Mouse (Mus musculus): ENCODE data around the gene Clic5. TPM values are rescaled to one million over a fixed set of nuclear protein-coding genes. Genes with fewer than 3 reads are reported as not detected.

Clic5 gene
- total and polyA plus RNA-seq, 3 experiments, result not detected

DNA sequence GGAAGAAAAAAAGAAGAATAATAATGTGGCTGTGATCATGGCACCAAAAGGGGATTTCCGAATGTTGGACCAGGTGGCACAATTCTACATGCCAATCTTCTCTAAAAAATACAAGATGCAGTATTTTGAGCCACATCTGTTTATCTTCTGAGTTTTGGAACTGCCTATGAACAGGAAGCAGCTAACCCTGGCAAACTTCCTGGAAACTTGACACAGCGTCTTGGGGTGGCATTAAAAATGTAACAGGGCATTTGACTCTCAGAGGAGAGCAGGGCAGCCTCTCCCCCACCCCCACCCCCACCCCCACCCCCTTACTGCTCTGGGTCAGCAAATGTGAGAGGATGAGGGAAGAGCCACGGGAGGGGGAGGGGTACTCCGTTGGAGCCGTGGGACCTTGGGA is 25.9 kb upstream of the Clic5 start:
- H3K36me3 ChIP-seq (ENCODE audit: control insufficient read depth in 1 of 2, insufficient read depth in 2 of 2, low read length in 2 of 2), result no peaks in the 10 kb centered on the region
- no peak for DNase-seq (ENCODE audit: low read depth, low spot score)
- no peak overlapping the region for H3K27ac ChIP-seq (ENCODE audit: control insufficient read depth, low read depth, low read length)
- no peaks in the 10 kb centered on the region for H3K27me3 ChIP-seq (ENCODE audit: control insufficient read depth in 1 of 2, insufficient read depth in 2 of 2, low read length in 2 of 2)
- H3K9me3 ChIP-seq (replicated peaks; ENCODE audit: insufficient read depth, low read length), result no peaks in the 10 kb centered on the region
- no peaks in the 10 kb centered on the region for H3K4me1 ChIP-seq (ENCODE audit: control insufficient read depth in 1 of 2, insufficient read depth in 2 of 2, low read length in 2 of 2)
- no peak overlapping the region for H3K4me3 ChIP-seq (ENCODE audit: control insufficient read depth in 1 of 2, insufficient read depth in 1 of 2, low read depth in 2 of 2, low read length in 2 of 2)
- no peak overlapping the region for H3K9ac ChIP-seq (ENCODE audit: control insufficient read depth, low read depth, low read length, poor library complexity, severe bottlenecking)
- TF ChIP-seq CHD1 (IDR thresholded peaks at IDR 0.05; ENCODE audit: low read depth, low read length) (no peak), TBP (IDR thresholded peaks at IDR 0.05; ENCODE audit: low read depth, low read length) (no peak), TCF12 (IDR thresholded peaks at IDR 0.05; ENCODE audit: low read depth, low read length) (no peak), E2F4 (IDR thresholded peaks at IDR 0.05; ENCODE audit: borderline replicate concordance, low read depth, low read length) (no peak), POLR2A (IDR thresholded peaks at IDR 0.05; ENCODE audit: control insufficient read depth in 1 of 2, insufficient read depth in 1 of 2, low read depth in 1 of 2, low read length in 2 of 2, poor library complexity in 1 of 2) (no peak)
- no peaks in the 10 kb centered on the region for H3K79me2 ChIP-seq (ENCODE audit: control insufficient read depth, insufficient read depth, low read length, poor library complexity)

DNA sequence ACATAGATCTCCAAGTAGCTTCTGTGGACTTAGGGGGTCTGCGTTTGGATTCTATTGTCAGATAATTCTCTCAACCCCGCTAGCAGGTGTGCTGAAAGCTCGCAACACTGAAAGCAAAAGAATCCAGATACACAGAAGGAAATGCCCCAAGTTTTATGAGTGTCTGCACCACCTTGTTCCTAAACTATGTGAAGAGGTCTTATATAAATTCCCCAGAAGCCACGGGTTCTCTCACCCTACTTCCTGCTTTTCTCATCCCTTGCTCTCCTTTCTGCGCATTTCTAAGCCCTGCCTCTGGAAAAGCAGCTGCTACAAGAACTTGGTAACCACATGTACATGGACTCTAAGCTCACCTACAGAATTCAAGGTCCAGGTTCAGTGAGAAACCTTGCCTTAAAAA is 25.4 kb upstream of the Clic5 start:
- Histone ChIP-seq H3K4me3 (ENCODE audit: control insufficient read depth in 1 of 2, insufficient read depth in 1 of 2, low read depth in 2 of 2, low read length in 2 of 2) (no peak overlapping the region), H3K9me3 (replicated peaks; ENCODE audit: insufficient read depth, low read length) (no peaks in the 10 kb centered on the region), H3K4me1 (ENCODE audit: control insufficient read depth in 1 of 2, insufficient read depth in 2 of 2, low read length in 2 of 2) (no peaks in the 10 kb centered on the region), H3K36me3 (ENCODE audit: control insufficient read depth in 1 of 2, insufficient read depth in 2 of 2, low read length in 2 of 2) (no peaks in the 10 kb centered on the region), H3K79me2 (ENCODE audit: control insufficient read depth, insufficient read depth, low read length, poor library complexity) (no peaks in the 10 kb centered on the region), H3K9ac (ENCODE audit: control insufficient read depth, low read depth, low read length, poor library complexity, severe bottlenecking) (no peak overlapping the region), H3K27ac (ENCODE audit: control insufficient read depth, low read depth, low read length) (no peak overlapping the region), H3K27me3 (ENCODE audit: control insufficient read depth in 1 of 2, insufficient read depth in 2 of 2, low read length in 2 of 2) (no peaks in the 10 kb centered on the region)
- no peak for DNase-seq (ENCODE audit: low read depth, low spot score)
- TF ChIP-seq ZC3H11A (IDR thresholded peaks at IDR 0.05; ENCODE audit: low read depth, low read length), result no peak

DNA sequence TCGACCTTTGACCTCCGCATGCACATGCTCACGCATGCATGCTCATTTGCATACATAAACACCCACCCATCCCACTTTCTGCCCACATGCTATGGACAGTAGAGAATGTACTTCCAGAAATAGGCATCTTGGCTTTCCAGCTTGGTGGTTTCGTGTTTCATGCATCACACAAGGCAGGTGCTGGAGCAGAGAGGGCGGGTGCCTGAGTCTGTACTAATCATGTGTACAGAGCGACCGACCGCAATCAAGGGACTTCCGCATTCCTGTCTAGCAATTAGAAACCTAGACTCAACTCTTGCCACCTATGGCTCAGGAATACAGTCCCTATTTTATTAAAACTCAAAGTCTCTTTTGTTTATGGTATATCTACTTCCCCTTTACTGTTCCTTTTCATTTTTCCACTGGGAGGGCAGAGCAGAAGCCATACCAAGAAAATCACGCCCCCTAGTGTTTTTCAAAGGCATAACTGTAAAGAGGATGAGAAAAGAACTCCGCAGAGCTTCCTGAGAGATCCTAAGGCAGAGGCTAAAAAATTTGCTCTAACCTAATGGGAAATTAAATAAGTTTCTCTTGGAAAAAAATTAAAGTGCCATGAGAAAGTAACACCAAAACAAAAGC is 22.5 kb upstream of the Clic5 start:
- DNase-seq (ENCODE audit: low read depth, low spot score), result peak; percentile 20
- no peak overlapping the region for H3K4me3 ChIP-seq (ENCODE audit: control insufficient read depth in 1 of 2, insufficient read depth in 1 of 2, low read depth in 2 of 2, low read length in 2 of 2)

DNA sequence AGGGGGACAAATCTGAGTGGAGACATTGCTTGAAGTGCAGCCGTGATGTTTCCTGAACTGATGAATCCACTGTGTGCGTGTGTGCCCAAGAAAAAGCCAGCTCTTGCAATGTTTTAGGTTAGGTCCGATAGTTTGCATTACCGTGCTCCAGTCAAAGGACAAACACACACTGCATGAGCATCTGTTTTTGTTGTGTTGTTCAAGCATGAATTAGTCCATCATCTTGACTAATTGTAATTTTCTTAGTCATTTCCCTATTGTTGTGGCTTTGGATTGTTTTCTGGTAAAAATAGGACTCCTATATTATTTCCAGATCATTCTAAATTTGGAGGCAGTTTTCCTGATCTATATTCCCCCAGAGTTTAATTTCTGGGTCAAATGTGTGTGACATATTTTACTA is 18.7 kb upstream of the Clic5 start:
- DNase-seq (ENCODE audit: low read depth, low spot score), result no peak
- Histone ChIP-seq H3K9ac (ENCODE audit: control insufficient read depth, low read depth, low read length, poor library complexity, severe bottlenecking) (no peak overlapping the region), H3K4me1 (ENCODE audit: control insufficient read depth in 1 of 2, insufficient read depth in 2 of 2, low read length in 2 of 2) (no peaks in the 10 kb centered on the region), H3K9me3 (replicated peaks; ENCODE audit: insufficient read depth, low read length) (no peaks in the 10 kb centered on the region), H3K79me2 (ENCODE audit: control insufficient read depth, insufficient read depth, low read length, poor library complexity) (no peaks in the 10 kb centered on the region), H3K27ac (ENCODE audit: control insufficient read depth, low read depth, low read length) (no peak overlapping the region), H3K4me3 (ENCODE audit: control insufficient read depth in 1 of 2, insufficient read depth in 1 of 2, low read depth in 2 of 2, low read length in 2 of 2) (no peak overlapping the region), H3K27me3 (ENCODE audit: control insufficient read depth in 1 of 2, insufficient read depth in 2 of 2, low read length in 2 of 2) (no peaks in the 10 kb centered on the region; a peak in 1 of 4 replicates), H3K36me3 (ENCODE audit: control insufficient read depth in 1 of 2, insufficient read depth in 2 of 2, low read length in 2 of 2) (no peaks in the 10 kb centered on the region)
- TF ChIP-seq RCOR1 (IDR thresholded peaks at IDR 0.05; ENCODE audit: low read depth, low read length) (no peak), POLR2AphosphoS2 (IDR thresholded peaks at IDR 0.05; ENCODE audit: low read length) (no peak), SMC3 (IDR thresholded peaks at IDR 0.05; ENCODE audit: low read depth, low read length) (no peak), JUND (IDR thresholded peaks at IDR 0.05; ENCODE audit: low read depth, low read length) (no peak), ETS1 (IDR thresholded peaks at IDR 0.05; ENCODE audit: low read depth, low read length) (no peak), CHD1 (IDR thresholded peaks at IDR 0.05; ENCODE audit: low read depth, low read length) (no peak), POLR2AphosphoS5 (IDR thresholded peaks at IDR 0.05; ENCODE audit: borderline replicate concordance, low read depth, low read length) (no peak), CHD2 (IDR thresholded peaks at IDR 0.05; ENCODE audit: low read length) (no peak), TBP (IDR thresholded peaks at IDR 0.05; ENCODE audit: low read depth, low read length) (no peak), MYB (IDR thresholded peaks at IDR 0.05; ENCODE audit: low read depth, low read length) (no peak), NELFE (IDR thresholded peaks at IDR 0.05; ENCODE audit: low read depth, low read length) (no peak), MAX (IDR thresholded peaks at IDR 0.05; ENCODE audit: low read length) (no peak), POLR2A (IDR thresholded peaks at IDR 0.05; ENCODE audit: control insufficient read depth in 1 of 2, insufficient read depth in 1 of 2, low read depth in 1 of 2, low read length in 2 of 2, poor library complexity in 1 of 2) (no peak), MAFK (IDR thresholded peaks at IDR 0.05; ENCODE audit: borderline replicate concordance, low read depth, low read length) (no peak), MXI1 (IDR thresholded peaks at IDR 0.05; ENCODE audit: low read depth, low read length) (no peak), ZNF384 (IDR thresholded peaks at IDR 0.05; ENCODE audit: low read depth, low read length) (no peak), ZC3H11A (IDR thresholded peaks at IDR 0.05; ENCODE audit: low read depth, low read length) (no peak)

More for the DNA sequence above, 22.5 kb upstream of the Clic5 start:
- no peak overlapping the region for H3K27ac ChIP-seq (ENCODE audit: control insufficient read depth, low read depth, low read length)
- no peaks in the 10 kb centered on the region for H3K4me1 ChIP-seq (ENCODE audit: control insufficient read depth in 1 of 2, insufficient read depth in 2 of 2, low read length in 2 of 2)
- H3K9ac ChIP-seq (ENCODE audit: control insufficient read depth, low read depth, low read length, poor library complexity, severe bottlenecking), result no peak overlapping the region
- no peaks in the 10 kb centered on the region for H3K27me3 ChIP-seq (ENCODE audit: control insufficient read depth in 1 of 2, insufficient read depth in 2 of 2, low read length in 2 of 2)
- no peaks in the 10 kb centered on the region for H3K9me3 ChIP-seq (replicated peaks; ENCODE audit: insufficient read depth, low read length)
- no peaks in the 10 kb centered on the region for H3K79me2 ChIP-seq (ENCODE audit: control insufficient read depth, insufficient read depth, low read length, poor library complexity)
- H3K36me3 ChIP-seq (ENCODE audit: control insufficient read depth in 1 of 2, insufficient read depth in 2 of 2, low read length in 2 of 2), result no peaks in the 10 kb centered on the region
- TF ChIP-seq CTCF (IDR thresholded peaks at IDR 0.05 in 2 of 3, conservative IDR thresholded peaks at IDR 0.05 in 1 of 3; ENCODE audit: control insufficient read depth in 1 of 3, insufficient read depth in 1 of 3, low read depth in 2 of 3, low read length in 3 of 3, poor library complexity in 1 of 3, severe bottlenecking in 1 of 3) (peak in 2 of 3 experiments; percentile 36 to 51; a peak in 4 of 6 replicates), POLR2AphosphoS2 (IDR thresholded peaks at IDR 0.05; ENCODE audit: low read length) (no peak), SMC3 (IDR thresholded peaks at IDR 0.05; ENCODE audit: low read depth, low read length) (peak; percentile 34), RAD21 (IDR thresholded peaks at IDR 0.05; ENCODE audit: low read depth, low read length) (peak; percentile 20), TAL1 (IDR thresholded peaks at IDR 0.05; ENCODE audit: low read length) (no peak)
